Mouse (Mus musculus): Measurements from ENCODE around the gene Arhgap10. TPM values are rescaled to one million over a fixed set of nuclear protein-coding genes. Genes with fewer than 3 reads are reported as not detected.

Gene Arhgap10
- polyA plus RNA-seq, 1 experiment, result 22.4 TPM

DNA sequence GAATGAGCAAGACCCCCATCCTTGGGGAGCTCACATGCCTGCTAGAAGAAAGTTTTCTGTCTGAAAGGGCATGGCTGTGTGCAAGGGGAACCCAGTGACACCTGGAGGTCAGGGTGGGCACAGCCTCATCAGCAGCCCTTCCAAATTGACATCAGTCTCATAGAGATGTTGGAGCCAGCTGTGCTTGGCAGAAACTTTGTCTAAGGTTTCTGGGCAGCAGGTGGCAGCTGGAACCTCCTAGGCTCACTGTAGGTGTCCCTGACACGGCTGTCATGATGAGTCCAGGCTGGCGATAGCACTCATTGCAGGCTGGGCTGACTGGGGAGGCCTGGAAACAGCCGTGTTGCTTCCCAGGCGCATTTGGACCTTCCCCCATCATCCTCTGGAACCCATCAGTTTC, 294.6 kb downstream of the Arhgap10 start:
- H3K4me1 ChIP-seq (ENCODE audit: control insufficient read depth, insufficient read depth, low read length), result no peaks in the 10 kb centered on the region
- H3K4me3 ChIP-seq (ENCODE audit: insufficient read depth, low read length), result no peak overlapping the region
- no peak for TF ChIP-seq CTCF (IDR thresholded peaks at IDR 0.05; ENCODE audit: extremely low read depth, insufficient read depth, low read length)
- no peak for TF ChIP-seq POLR2A (IDR thresholded peaks at IDR 0.05; ENCODE audit: extremely low read depth, insufficient read depth, low read length)
- no peak overlapping the region for H3K27ac ChIP-seq (ENCODE audit: insufficient read depth, low read length)

DNA sequence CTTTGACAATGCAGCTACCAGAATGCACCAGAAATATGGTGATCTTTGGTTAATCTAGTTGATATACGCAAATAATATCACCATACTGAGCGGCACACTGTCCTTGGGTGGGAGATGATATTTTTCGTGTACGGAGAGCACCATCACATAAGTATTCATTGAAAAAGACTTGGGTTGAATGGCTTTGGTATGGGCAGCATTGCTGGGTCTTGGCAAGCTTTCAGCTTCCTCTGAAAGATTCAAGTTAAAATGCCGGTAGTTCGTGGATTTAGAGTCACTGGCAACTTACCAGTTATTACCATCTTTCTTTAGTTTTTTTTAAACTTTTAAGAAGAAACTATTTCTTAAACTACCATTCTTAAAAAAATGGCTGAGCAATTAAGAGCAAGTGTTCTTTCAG, 302.6 kb downstream of the Arhgap10 start:
- Histone ChIP-seq H3K27ac (ENCODE audit: insufficient read depth, low read length) (no peak overlapping the region), H3K4me3 (ENCODE audit: insufficient read depth, low read length) (no peak overlapping the region), H3K4me1 (ENCODE audit: control insufficient read depth, insufficient read depth, low read length) (0 out of 2 replicates have a peak, but pooled peaks cover 1% of the 10 kb centered on the region)
- TF ChIP-seq CTCF (IDR thresholded peaks at IDR 0.05; ENCODE audit: extremely low read depth, insufficient read depth, low read length), result no peak
- no peak for TF ChIP-seq POLR2A (IDR thresholded peaks at IDR 0.05; ENCODE audit: extremely low read depth, insufficient read depth, low read length)

DNA sequence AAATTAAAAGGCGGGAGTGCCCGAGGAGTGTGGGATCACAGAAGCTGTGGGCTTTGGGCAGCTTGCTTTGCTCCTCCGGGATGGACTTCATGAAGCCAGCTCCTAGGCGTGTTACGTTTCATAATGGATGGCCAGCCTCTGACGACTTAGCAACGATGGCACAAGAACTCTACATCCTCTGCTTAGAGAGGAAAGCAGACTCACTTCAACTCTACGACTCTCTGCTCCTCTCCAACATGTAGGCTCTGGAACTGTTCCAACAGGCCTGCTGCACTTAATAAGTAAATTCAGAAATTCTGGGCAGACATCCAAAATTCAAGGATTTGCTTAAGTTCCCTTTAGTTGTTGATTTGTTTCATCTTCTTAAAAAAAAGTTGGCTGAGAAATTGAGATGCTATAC, 303.1 kb downstream of the Arhgap10 start:
- H3K4me3 ChIP-seq (ENCODE audit: insufficient read depth, low read length), result no peak overlapping the region
- 0 out of 2 replicates have a peak, but pooled peaks cover 1% of the 10 kb centered on the region for H3K4me1 ChIP-seq (ENCODE audit: control insufficient read depth, insufficient read depth, low read length)
- no peak for TF ChIP-seq CTCF (IDR thresholded peaks at IDR 0.05; ENCODE audit: extremely low read depth, insufficient read depth, low read length)
- no peak for TF ChIP-seq POLR2A (IDR thresholded peaks at IDR 0.05; ENCODE audit: extremely low read depth, insufficient read depth, low read length)
- H3K27ac ChIP-seq (ENCODE audit: insufficient read depth, low read length), result no peak overlapping the region

DNA sequence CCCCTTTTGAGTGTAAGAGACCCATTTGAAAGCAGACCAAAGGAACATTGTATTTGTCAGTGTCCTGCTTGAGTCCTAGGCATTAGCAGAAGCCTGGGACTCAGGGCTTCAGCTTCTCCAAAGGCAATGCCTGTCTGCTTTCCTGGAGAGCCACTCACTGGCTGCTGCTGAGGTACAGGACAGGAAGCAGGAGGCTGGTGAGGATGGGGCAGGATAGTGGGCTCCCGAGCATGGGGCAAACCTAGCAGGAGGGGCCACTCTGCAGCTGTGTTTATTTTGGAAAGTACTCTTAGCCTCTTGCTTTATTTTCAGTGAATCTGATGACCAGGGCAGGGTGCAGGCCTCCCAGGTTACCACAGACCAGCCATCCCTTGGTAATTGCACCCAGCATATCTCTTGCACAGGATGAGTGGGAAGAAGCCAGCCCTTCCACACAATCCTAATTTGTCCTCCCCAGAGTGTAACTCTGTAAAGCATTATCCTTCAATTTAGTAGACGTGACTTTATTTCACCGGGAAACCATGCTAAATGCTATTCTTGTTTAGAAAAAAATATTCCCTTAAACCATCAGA, 303.8 kb downstream of the Arhgap10 start:
- H3K4me1 ChIP-seq (ENCODE audit: control insufficient read depth, insufficient read depth, low read length), result 0 out of 2 replicates have a peak, but pooled peaks cover 1% of the 10 kb centered on the region
- H3K27ac ChIP-seq (ENCODE audit: insufficient read depth, low read length), result no peak overlapping the region
- TF ChIP-seq POLR2A (IDR thresholded peaks at IDR 0.05; ENCODE audit: extremely low read depth, insufficient read depth, low read length) (no peak), CTCF (IDR thresholded peaks at IDR 0.05; ENCODE audit: extremely low read depth, insufficient read depth, low read length) (no peak)
- no peak overlapping the region for H3K4me3 ChIP-seq (ENCODE audit: insufficient read depth, low read length)

DNA sequence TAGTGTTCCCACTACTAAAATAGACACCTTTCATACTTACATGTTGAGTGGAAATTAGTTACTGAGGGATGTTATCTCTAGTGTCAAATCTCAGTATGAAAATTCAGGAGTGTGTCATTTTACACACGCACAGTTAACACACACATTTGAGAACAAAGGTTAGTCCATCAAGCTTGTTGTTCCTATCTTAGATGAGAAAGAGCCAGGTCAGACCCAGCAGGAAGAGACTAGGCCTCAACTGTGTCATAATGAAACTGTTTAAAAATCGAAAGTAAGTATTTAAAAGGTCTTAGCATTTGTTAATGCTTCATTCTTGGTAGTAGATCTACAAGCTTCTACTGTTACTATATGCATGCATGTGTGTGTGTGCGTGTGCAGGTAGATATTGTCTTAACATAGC, 308.5 kb downstream of the Arhgap10 start:
- H3K27ac ChIP-seq (ENCODE audit: insufficient read depth, low read length), result no peak overlapping the region
- H3K4me3 ChIP-seq (ENCODE audit: insufficient read depth, low read length), result no peak overlapping the region
- no peaks in the 10 kb centered on the region for H3K4me1 ChIP-seq (ENCODE audit: control insufficient read depth, insufficient read depth, low read length)
- no peak for TF ChIP-seq CTCF (IDR thresholded peaks at IDR 0.05; ENCODE audit: extremely low read depth, insufficient read depth, low read length)

Other genes starting within 250 kb of the Arhgap10 start
- gene Prmt9, start 31.4 kb upstream of the Arhgap10 start, polyA plus RNA-seq (2012; rRNA removed), result 19.4 and 19.5 TPM in 2 replicates
- 60.7 and 63.2 TPM in 2 replicates for gene Tmem184c, start 92.7 kb upstream of the Arhgap10 start, polyA plus RNA-seq (2012; rRNA removed)
- 4.8 and 5.1 TPM in 2 replicates for gene Ednra, start 206.5 kb upstream of the Arhgap10 start, polyA plus RNA-seq (2012; rRNA removed)